Mouse (Mus musculus) bone marrow, adult 2 months (tissue): ENCODE measurements around the gene Txndc15.

Source experiments
- CTCF ChIP-seq: fragments of 200-500 bp; IDR thresholded peaks from 2 replicates; pipeline ENCODE4 v1.5.1; 2011; ENCODE audit warnings: low read length, control low read depth; ENCODE audit not compliant: control insufficient read depth, insufficient read depth
- POLR2A ChIP-seq: fragments of 200-500 bp; IDR thresholded peaks from 2 replicates; pipeline ENCODE4 v1.6.1; 2011; ENCODE audit warnings: low read depth, mild to moderate bottlenecking, control low read depth, low read length, borderline replicate concordance; ENCODE audit not compliant: control insufficient read depth

GRCm38 (mm10) chr13:55687927-55688602, 26.4 kb upstream of the Txndc15 start:
- TF ChIP-seq CTCF = no peak
- TF ChIP-seq POLR2A = no peak
